ENCODE assay signal across 12 mouse cellular contexts in genomic region chr11:111583606-111584005, GRCm38 (mm10).
DNase-seq lines count a peak whose midpoint lies in the region; ATAC-seq lines count a peak whose summit lies in the region.
"Had no signal": no experiment of that assay in that cellular context is flagged by ENCODE, and none has a peak within 500 bp of the region (broad histone marks: within the 10 kb centered on the region; RNA-seq: fewer than 3 reads in every experiment).

No protein-coding gene starts in this region.

- H3K27ac ChIP-seq in embryonic facial prominence, embryonic 15.5 days (replicated peaks): no peak overlapping the region
- H3K27ac ChIP-seq in neural tube, embryonic 12.5 days: no peak overlapping the region
- H3K27ac ChIP-seq: layer of hippocampus, adult 2 months; macrophage had no signal

- H3K4me2 ChIP-seq in embryonic facial prominence, embryonic 15.5 days (replicated peaks): peak overlapping the region; percentile 26
- H3K4me2 ChIP-seq in neural tube, embryonic 12.5 days (replicated peaks): peak overlapping the region; percentile 12; the same call in 1 of the 2 replicates

- peak overlapping the region; percentile 17 for H3K4me3 ChIP-seq in embryonic facial prominence, embryonic 15.5 days (replicated peaks)
- no peak overlapping the region for H3K4me3 ChIP-seq in neural tube, embryonic 12.5 days
- H3K4me3 ChIP-seq: layer of hippocampus, adult 2 months had no signal

- no peak overlapping the region for H3K9ac ChIP-seq in embryonic facial prominence, embryonic 15.5 days
- H3K9ac ChIP-seq in neural tube, embryonic 12.5 days: no peak overlapping the region

- DNase-seq in kidney, postnatal 10 days: peak; percentile 6
- DNase-seq in kidney, adult 11 months: no peak
- DNase-seq in embryo, embryonic 11 days: peak; percentile 57
- no peak for DNase-seq in cerebellum, postnatal 14 days
- DNase-seq in urinary bladder, adult 2 months (ENCODE audit: low spot score): no peak
- DNase-seq: adrenal gland, adult 2 months; cerebellum, adult 11 months; spleen, adult 18-20 months had no signal

- no peaks in the 10 kb centered on the region for H3K27me3 ChIP-seq in embryonic facial prominence, embryonic 15.5 days
- H3K27me3 ChIP-seq in neural tube, embryonic 12.5 days (replicated peaks): no peaks in the 10 kb centered on the region

- no peaks in the 10 kb centered on the region for H3K9me3 ChIP-seq in embryonic facial prominence, embryonic 15.5 days (replicated peaks)
- H3K9me3 ChIP-seq in neural tube, embryonic 12.5 days: no peaks in the 10 kb centered on the region

- ATAC-seq in embryonic facial prominence, embryonic 15.5 days (ENCODE audit: insufficient number of reproducible peaks, low FRiP score, low TSS enrichment, low read depth): no peak
- ATAC-seq in neural tube, embryonic 12.5 days (ENCODE audit: low FRiP score, low read depth): no peak

- no peaks in the 10 kb centered on the region for H3K36me3 ChIP-seq in embryonic facial prominence, embryonic 15.5 days
- H3K36me3 ChIP-seq in neural tube, embryonic 12.5 days: no peaks in the 10 kb centered on the region

- no peaks in the 10 kb centered on the region for H3K4me1 ChIP-seq in embryonic facial prominence, embryonic 15.5 days
- H3K4me1 ChIP-seq in neural tube, embryonic 12.5 days: no peaks in the 10 kb centered on the region

- WGBS in embryonic facial prominence, embryonic 15.5 days: 32% methylated on average over 13 of the region's 13 CpGs
- WGBS in neural tube, embryonic 12.5 days: 72% methylated on average over 13 of the region's 13 CpGs

Comparison
In these comparisons a context has a peak if more than half of its experiments do, and no peak if none do; other contexts are left out.
1. DNase-seq: peak in kidney, postnatal 10 days (single experiment) and embryo, embryonic 11 days (single experiment); none in kidney, adult 11 months (single experiment), cerebellum, postnatal 14 days (0 of 2) and urinary bladder, adult 2 months (single experiment).